Mouse (Mus musculus): ENCODE data around the gene Rpp40.

Rpp40 gene

GRCm38 (mm10) chr13:35905879-35906481 is at the start of gene Rpp40:
Rpp40 (minus strand) TSS chr13:35906359.
- DNase-seq (ENCODE audit: low spot score), result peak; percentile 90

GRCm38 (mm10) chr13:35949814-35950455 is 43.8 kb upstream of the Rpp40 start:
- no peak for DNase-seq (ENCODE audit: low spot score)

GRCm38 (mm10) chr13:35947354-35948000 is 41.3 kb upstream of the Rpp40 start:
- peak; percentile 33 for DNase-seq (ENCODE audit: low spot score)

- DNase-seq (ENCODE audit: low spot score), result no peak
Observed at GRCm38 (mm10) chr13:35946659-35947353, 40.6 kb upstream of the Rpp40 start.

- no peak for DNase-seq (ENCODE audit: low spot score)
Observed at GRCm38 (mm10) chr13:35940934-35941333, 34.8 kb upstream of the Rpp40 start.

GRCm38 (mm10) chr13:35939871-35940665 is 33.9 kb upstream of the Rpp40 start:
- no peak for DNase-seq (ENCODE audit: low spot score)

- no peak for DNase-seq (ENCODE audit: low spot score)
Observed at GRCm38 (mm10) chr13:35937991-35938390, 31.8 kb upstream of the Rpp40 start.

GRCm38 (mm10) chr13:35911476-35911875 is 5.3 kb upstream of the Rpp40 start:
- no peak for DNase-seq (ENCODE audit: low spot score)

GRCm38 (mm10) chr13:35905378-35905777 is 781 bp downstream of the Rpp40 start:
- DNase-seq (ENCODE audit: low spot score), result no peak

- no peak for DNase-seq (ENCODE audit: low spot score)
Observed at GRCm38 (mm10) chr13:35892866-35893265, 13.3 kb downstream of the Rpp40 start.

GRCm38 (mm10) chr13:35886121-35886725 is 19.9 kb downstream of the Rpp40 start:
- DNase-seq (ENCODE audit: low spot score), result peak; percentile 35

GRCm38 (mm10) chr13:35880555-35881046 is 25.6 kb downstream of the Rpp40 start:
- no peak for DNase-seq (ENCODE audit: low spot score)

GRCm38 (mm10) chr13:35879519-35879918 is 26.6 kb downstream of the Rpp40 start:
- DNase-seq (ENCODE audit: low spot score), result no peak

GRCm38 (mm10) chr13:35879068-35879467 is 27.1 kb downstream of the Rpp40 start:
- no peak for DNase-seq (ENCODE audit: low spot score)

- DNase-seq (ENCODE audit: low spot score), result no peak
Observed at GRCm38 (mm10) chr13:35878282-35878681, 27.9 kb downstream of the Rpp40 start.

- no peak for DNase-seq (ENCODE audit: low spot score)
Observed at GRCm38 (mm10) chr13:35875396-35875795, 30.8 kb downstream of the Rpp40 start.

GRCm38 (mm10) chr13:35871107-35871506 is 35.1 kb downstream of the Rpp40 start:
- DNase-seq (ENCODE audit: low spot score), result no peak

GRCm38 (mm10) chr13:35870659-35871058 is 35.5 kb downstream of the Rpp40 start:
- no peak for DNase-seq (ENCODE audit: low spot score)

- no peak for DNase-seq (ENCODE audit: low spot score)
Observed at GRCm38 (mm10) chr13:35860916-35861315, 45.2 kb downstream of the Rpp40 start.

- DNase-seq (ENCODE audit: low spot score), result no peak
Observed at GRCm38 (mm10) chr13:35857486-35857885, 48.7 kb downstream of the Rpp40 start.

GRCm38 (mm10) chr13:35852851-35853575 is 53.1 kb downstream of the Rpp40 start:
- DNase-seq (ENCODE audit: low spot score), result no peak

Data from T-cell, adult 2 months (primary cell).